Mouse (Mus musculus) C2C12 (cell line): ENCODE results near the gene Znhit1. TPM values are rescaled to one million over a fixed set of nuclear protein-coding genes. Genes with fewer than 3 reads are reported as not detected.
A peak's percentile ranks its signal among the peaks of the same experiment; 100 is the strongest.

ENCODE experiments used
- H3K27me3 ChIP-seq: one replicate; pipeline ENCODE4 v1.6.1; 2011; ENCODE audit not compliant: control insufficient read depth, insufficient read depth, insufficient read length
- H3K36me3 ChIP-seq: one replicate; pipeline ENCODE4 v1.6.1; 2011; ENCODE audit not compliant: control insufficient read depth, insufficient read depth
- H3K4me3 ChIP-seq: one replicate; pipeline ENCODE4 v1.5.1; 2011; ENCODE audit warnings: mild to moderate bottlenecking, control low read depth; ENCODE audit not compliant: poor library complexity, insufficient read depth, severe bottlenecking
- H3K79me2 ChIP-seq: one replicate; pipeline ENCODE4 v1.6.1; 2011; ENCODE audit not compliant: control insufficient read depth, insufficient read depth
- H3K79me3 ChIP-seq: one replicate; pipeline ENCODE4 v1.6.1; 2011; ENCODE audit warnings: low read depth, control low read depth
- H3ac ChIP-seq: one replicate; pipeline ENCODE3; 2011; ENCODE audit warnings: low read depth; ENCODE audit not compliant: control insufficient read depth, insufficient read length
- CEBPB ChIP-seq: IDR thresholded peaks from one replicate; pipeline ENCODE4 v1.6.1; 2011; ENCODE audit warnings: low read depth, mild to moderate bottlenecking, control low read depth, moderate library complexity
- CTCF ChIP-seq: IDR thresholded peaks from one replicate; pipeline ENCODE4 v1.5.1; 2011; ENCODE audit not compliant: control insufficient read depth, insufficient read depth, insufficient read length
- FOSL1 ChIP-seq: IDR thresholded peaks from one replicate; pipeline ENCODE4 v1.8.0; 2011; ENCODE audit warnings: mild to moderate bottlenecking, low read length; ENCODE audit not compliant: poor library complexity, insufficient read depth, severe bottlenecking
- MAX ChIP-seq: IDR thresholded peaks from one replicate; pipeline ENCODE4 v1.6.1; 2011; ENCODE audit warnings: mild to moderate bottlenecking, control low read depth
- MYOD1 ChIP-seq: IDR thresholded peaks from one replicate; pipeline ENCODE4 v1.6.1; 2011; ENCODE audit warnings: low read depth; ENCODE audit not compliant: control insufficient read depth, insufficient read length
- MYOG ChIP-seq: IDR thresholded peaks from one replicate; pipeline ENCODE4 v1.6.1; 2011; ENCODE audit not compliant: control insufficient read depth, insufficient read length; ENCODE audit errors: extremely low read depth
- USF1 ChIP-seq: IDR thresholded peaks from one replicate; pipeline ENCODE4 v1.6.1; 2011; ENCODE audit warnings: low read depth, mild to moderate bottlenecking, control low read depth, moderate library complexity
- polyA plus RNA-seq: library from polyadenylated mRNA; unstranded; fragments of >200 nt; fragmentation: generic; extraction: Trizol; gene quantifications from one replicate; pipeline ENCODE4 v1.2.1, GENCODE M21; 2012; ENCODE audit warnings: missing spikeins

Gene Znhit1
- polyA plus RNA-seq, 1 experiment: 101 TPM

GRCm38 (mm10) chr5:136982338-136982930 is 5.4 kb downstream of the Znhit1 start:
- H3K79me3 ChIP-seq: no peaks in the 10 kb centered on the region
- H3K36me3 ChIP-seq: peaks cover 24% of the 10 kb centered on the region
- no peak overlapping the region for H3K4me3 ChIP-seq
- TF ChIP-seq USF1 (no peak), CTCF (peak; percentile 35)
- no peak overlapping the region for H3ac ChIP-seq
- H3K27me3 ChIP-seq: no peaks in the 10 kb centered on the region
- peaks cover 18% of the 10 kb centered on the region for H3K79me2 ChIP-seq

GRCm38 (mm10) chr5:136980974-136981373 is 6.8 kb downstream of the Znhit1 start:
- TF ChIP-seq MAX (no peak), MYOG (no peak), MYOD1 (no peak), CEBPB (no peak), FOSL1 (no peak), USF1 (no peak), CTCF (no peak)
- Histone ChIP-seq H3K4me3 (no peak overlapping the region), H3K36me3 (peaks cover 24% of the 10 kb centered on the region), H3K27me3 (no peaks in the 10 kb centered on the region), H3K79me3 (no peaks in the 10 kb centered on the region), H3K79me2 (peaks cover 11% of the 10 kb centered on the region), H3ac (no peak overlapping the region)

GRCm38 (mm10) chr5:136979762-136980161 is 8.1 kb downstream of the Znhit1 start:
- TF ChIP-seq CTCF (no peak), MYOG (no peak), USF1 (no peak), MYOD1 (no peak), FOSL1 (no peak), CEBPB (no peak), MAX (no peak)
- H3ac ChIP-seq: no peak overlapping the region
- H3K4me3 ChIP-seq: no peak overlapping the region
- no peaks in the 10 kb centered on the region for H3K79me2 ChIP-seq
- peaks cover 24% of the 10 kb centered on the region for H3K36me3 ChIP-seq
- H3K79me3 ChIP-seq: no peaks in the 10 kb centered on the region
- no peaks in the 10 kb centered on the region for H3K27me3 ChIP-seq

- no peaks in the 10 kb centered on the region for H3K27me3 ChIP-seq
- no peaks in the 10 kb centered on the region for H3K79me3 ChIP-seq
- TF ChIP-seq MYOD1 (no peak), CTCF (no peak), MYOG (no peak), MAX (no peak), CEBPB (no peak), FOSL1 (no peak), USF1 (no peak)
- peaks cover 12% of the 10 kb centered on the region for H3K36me3 ChIP-seq
- H3K4me3 ChIP-seq: no peak overlapping the region
- H3K79me2 ChIP-seq: no peaks in the 10 kb centered on the region
- no peak overlapping the region for H3ac ChIP-seq
Measured at GRCm38 (mm10) chr5:136977769-136978168, 10.1 kb downstream of the Znhit1 start.

GRCm38 (mm10) chr5:136973670-136974069 is 14.2 kb downstream of the Znhit1 start:
- Histone ChIP-seq H3K27me3 (no peaks in the 10 kb centered on the region), H3K79me3 (no peaks in the 10 kb centered on the region)
- TF ChIP-seq USF1 (no peak), FOSL1 (no peak), MYOD1 (no peak), CEBPB (no peak), MAX (no peak), MYOG (no peak), CTCF (no peak)

GRCm38 (mm10) chr5:136970703-136971102 is 17.1 kb downstream of the Znhit1 start:
- Histone ChIP-seq H3K36me3 (peaks cover 8% of the 10 kb centered on the region), H3K27me3 (no peaks in the 10 kb centered on the region), H3K79me2 (no peaks in the 10 kb centered on the region), H3K4me3 (no peak overlapping the region), H3K79me3 (no peaks in the 10 kb centered on the region), H3ac (no peak overlapping the region)
- TF ChIP-seq FOSL1 (no peak), USF1 (no peak), CEBPB (no peak), MYOG (no peak), CTCF (no peak)

More at GRCm38 (mm10) chr5:136973670-136974069, 14.2 kb downstream of the Znhit1 start:
- no peaks in the 10 kb centered on the region for H3K79me2 ChIP-seq
- no peak overlapping the region for H3ac ChIP-seq
- H3K4me3 ChIP-seq: no peak overlapping the region
- no peaks in the 10 kb centered on the region for H3K36me3 ChIP-seq
